Mouse (Mus musculus) kidney, adult 8-10 months (tissue): ENCODE data around the gene Agr2.

Source experiments
- DNase-seq, 2 experiments: peaks; one replicate each; pipeline ENCODE4 v3.0.0; 2022

Agr2 gene

DNA sequence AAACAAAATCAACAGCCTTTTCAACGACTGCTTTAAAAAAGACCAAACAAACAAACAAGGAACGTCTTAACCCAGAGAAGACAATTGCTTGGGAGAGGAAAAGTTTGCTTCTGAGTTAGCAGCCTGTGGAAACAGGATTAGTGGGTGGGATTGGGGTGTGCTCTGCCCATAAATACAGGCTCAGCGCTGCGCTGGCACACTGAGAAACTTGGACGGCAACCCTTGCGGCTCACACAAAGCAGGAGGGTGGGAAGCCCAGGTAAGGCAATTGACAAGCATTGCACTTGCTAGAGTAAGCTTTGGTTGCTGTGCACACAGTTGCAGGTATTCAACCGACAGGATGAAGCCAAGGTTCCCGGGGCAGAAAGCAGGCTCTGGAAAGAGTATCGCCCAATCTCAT is at the start of gene Agr2:
Gene Agr2 (plus strand): TSS at position 197 of the 400 bp plus-strand sequence.
- no peak for DNase-seq

DNA sequence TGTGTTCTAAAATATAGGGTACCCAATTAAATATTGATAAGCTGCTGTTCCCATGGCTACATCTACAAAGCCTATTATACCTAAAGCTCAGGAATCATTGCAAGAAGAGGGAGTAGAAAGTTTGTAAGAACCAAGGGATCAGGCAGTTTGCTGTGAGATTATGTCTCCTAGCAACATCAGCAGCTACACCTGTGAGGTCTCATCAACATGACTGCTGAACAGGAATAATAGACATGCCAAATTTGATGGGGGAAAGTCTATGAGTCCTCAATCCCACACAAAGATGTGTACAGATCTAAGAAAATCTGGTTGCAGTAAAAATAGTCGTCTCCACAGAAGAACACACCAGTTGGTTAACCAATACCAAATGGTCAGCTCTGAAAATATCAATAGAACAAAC is 41.0 kb upstream of the Agr2 start:
- DNase-seq: no peak

DNA sequence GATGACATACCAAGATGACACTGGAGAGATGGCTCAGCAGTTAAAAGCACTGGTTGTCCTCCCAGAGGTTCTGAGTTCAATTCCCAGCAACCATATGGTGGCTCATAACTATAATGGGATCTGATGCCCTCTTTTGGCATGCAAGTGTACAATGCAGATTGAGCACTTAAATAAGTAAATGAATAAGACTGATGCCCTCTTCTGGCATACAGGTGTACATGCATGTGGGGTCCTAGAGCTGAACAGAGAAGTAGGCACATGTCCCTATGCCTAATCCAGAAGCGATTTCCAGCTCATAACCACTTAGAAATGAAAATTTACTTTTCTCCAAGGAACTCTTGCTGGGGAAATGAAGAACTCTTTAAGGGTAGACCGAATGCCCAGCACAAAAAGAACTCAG is 35.5 kb upstream of the Agr2 start:
- no peak for DNase-seq

DNA sequence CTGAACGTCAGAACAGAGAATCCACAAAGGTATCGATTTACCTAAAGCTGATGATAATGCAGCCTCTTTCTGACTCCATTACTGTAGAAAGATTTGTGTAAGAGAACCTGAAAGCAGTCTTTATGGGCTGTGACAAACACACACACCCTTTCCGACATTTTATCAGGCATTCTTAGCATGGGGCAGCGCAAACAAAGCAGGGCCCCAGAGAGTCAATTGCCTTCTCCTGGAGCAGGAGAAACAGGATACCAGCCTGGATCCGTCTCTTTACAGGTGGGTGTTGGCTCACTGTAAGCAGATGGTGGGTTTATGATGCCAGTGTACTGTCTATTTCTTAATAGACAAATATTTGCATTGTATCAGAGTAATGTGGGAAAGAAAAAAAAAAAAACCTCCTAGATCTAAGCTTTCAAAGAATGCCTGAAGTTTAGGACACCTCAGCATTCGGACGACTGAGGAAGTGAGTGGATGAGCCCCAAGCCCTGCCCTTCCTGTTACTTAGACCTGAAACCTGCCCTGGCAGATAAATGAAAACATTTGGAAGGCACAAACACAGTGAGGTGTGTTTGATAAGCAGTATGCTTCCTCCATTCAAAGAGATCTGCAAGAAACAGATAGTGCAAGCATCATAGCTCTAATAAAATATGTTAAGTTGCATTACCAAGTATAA is 26.5 kb upstream of the Agr2 start:
- DNase-seq: no peak

DNA sequence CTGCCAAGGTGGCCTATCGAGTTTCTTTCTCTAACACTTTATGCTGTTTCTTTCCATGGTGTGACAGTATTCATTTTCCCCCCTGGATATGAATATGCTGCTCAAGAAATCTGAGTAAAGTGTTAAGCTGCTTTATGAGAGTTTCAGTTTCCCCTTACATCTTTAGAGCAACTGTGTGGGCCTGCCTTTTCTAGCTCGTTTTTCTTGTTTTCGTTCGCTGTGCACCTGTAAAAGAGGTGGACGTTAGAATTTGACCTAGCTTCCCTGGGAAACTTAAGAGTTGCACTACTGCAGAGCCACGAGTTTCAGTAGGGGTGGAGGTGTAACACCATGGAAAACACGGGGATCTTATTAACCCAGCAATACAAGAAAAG is 26.0 kb upstream of the Agr2 start:
- no peak for DNase-seq

DNA sequence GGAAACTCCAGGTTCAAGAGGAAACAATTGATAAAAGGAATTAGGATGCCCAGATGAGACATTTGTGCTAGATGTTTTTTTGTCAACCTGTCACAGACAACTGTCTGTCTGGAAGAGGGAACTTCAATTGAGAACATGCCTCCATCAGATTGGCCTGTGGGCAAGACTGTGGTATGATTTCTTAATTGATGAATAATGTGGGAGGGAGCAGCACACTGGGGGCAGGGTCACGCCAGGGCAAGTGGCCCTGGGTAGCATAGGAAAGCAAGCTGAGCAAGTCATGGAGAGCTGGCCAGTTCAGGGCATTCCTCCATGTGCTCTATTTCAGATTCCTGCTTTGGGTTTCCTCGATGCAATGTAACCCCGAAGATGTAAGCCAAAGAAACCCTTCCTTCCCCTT is 16.8 kb upstream of the Agr2 start:
- no peak for DNase-seq

DNA sequence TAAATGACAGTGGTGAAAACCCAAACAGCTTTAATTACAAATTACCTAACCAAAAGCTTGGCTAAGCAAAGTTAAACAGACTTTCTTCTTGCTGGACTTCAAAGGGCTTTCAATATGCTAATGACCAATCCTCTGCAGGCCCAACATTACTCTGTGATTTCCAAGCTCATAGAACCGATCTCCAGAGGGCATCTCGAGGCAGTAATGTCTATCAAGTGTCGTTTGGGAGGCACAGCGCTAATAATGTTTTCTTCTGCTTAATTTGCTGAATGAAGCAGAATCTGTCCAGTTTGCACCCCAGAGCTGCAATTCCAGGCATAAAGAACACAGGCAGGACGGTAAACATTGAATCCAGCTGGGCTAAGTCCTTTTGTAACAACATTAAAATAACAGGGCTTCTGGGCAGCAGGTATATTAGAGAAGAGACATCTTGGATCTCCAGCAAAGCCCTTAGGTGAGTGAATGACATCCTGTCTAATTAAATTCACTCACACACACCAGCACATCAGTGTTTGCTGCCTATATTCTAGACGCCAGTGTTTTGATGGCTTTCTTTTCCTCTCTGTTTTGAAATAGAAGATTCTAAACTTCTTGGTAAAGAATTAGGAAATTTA is 15.0 kb upstream of the Agr2 start:
- DNase-seq: no peak

DNA sequence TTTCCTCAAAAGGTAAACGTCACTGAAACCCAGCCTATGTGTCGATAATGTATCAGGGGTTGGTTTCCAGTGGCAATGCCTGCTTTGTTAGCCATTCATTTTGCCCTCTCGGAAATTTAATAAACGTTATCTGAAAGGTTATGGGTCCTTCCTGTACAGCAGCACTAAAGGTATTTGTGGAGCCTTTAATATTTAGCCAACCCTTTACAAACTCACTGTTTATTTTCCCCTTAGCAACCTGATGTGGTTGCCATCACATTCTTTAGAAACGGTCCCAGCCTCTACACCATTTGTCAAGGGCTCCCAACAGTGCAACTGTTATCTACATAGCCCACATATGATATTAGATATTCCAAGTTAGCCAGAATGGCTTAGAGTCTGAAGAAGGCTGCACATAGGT is 13.1 kb upstream of the Agr2 start:
- no peak for DNase-seq

DNA sequence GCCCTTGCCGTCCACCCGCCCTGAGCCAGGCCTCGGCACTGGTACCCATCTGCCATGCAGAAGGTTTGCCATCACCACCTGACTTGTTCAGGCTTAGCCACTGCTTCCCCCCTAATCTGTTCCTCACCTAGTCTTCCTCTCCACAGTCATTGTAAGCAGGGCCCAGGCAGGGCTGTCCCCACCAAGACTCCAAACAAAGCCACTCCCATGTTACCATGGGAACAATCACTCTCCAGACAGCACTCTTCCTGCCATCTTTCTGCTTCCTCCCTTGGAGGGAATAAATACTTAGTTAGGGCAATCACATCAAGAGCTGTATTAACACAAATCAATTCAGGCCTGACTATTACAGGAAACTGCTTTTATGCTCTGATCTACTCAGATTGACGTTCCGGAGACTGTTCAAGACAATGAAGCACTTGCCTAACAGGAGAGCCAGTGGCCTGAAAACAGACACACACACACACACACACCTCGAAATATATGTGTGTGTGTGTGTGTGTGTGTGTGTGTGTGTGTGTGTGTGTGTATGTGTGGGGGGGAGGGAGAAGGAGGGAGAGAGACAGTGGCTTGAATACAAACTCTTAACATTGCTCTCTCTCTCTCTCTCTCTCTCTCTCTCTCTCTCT is 10.9 kb upstream of the Agr2 start:
- DNase-seq: peak in 1 of 2 experiments; percentile 30

DNA sequence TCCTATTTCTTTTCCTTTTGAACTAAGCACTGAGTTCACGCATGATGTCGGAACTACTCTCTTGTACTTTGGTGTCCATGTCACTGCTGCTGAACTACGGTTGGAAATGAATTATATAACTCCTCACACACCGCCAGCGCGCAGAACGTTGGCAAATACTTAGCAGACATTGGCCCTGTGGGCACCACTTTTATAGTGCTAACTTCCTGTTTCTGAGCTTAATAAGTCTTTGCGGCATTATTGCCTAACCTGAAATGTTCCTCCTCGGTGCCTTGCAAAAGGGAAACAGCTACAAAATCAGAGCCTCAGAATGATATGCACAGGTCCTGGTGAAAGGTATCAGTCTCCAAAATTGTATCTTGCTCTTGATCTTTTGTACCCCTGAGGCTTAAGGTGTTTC is 9.2 kb upstream of the Agr2 start:
- no peak for DNase-seq

DNA sequence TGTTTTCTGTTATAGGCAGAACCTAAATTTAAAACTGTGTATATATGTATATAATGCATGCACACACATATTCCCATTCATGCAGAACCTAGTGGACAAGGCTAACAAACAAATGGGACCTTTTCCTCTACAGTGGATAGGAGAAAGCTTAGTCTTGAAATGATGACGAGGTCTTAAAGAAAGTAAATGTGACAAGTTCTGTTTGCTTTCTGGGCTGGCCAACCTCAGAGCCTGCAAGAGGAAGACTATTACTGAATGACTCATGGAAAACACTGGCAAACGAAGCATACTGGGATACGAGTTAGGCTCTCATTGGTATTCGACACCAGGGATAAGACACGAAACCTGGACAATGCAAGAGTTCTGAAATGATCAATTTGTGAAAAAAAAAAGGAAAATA is 8.0 kb upstream of the Agr2 start:
- no peak for DNase-seq

DNA sequence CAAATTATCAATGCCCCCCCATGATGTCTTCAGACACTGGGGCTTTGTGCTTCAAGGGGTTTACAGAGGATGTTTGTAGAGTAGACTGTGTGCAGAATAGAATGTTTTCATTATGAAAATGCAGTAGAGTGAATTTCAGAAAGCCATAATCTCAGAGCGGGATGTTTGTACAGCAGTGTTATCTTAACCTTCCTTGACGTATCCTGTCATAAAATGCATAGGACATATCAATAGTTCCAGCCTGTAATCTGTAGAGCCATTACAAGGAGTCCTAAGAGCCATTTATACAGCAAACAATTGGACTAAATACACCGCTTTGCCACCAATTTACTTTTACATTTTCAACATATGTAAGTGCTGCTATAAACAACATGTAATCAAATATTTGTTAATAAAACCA is 876 bp downstream of the Agr2 start:
- no peak for DNase-seq

DNA sequence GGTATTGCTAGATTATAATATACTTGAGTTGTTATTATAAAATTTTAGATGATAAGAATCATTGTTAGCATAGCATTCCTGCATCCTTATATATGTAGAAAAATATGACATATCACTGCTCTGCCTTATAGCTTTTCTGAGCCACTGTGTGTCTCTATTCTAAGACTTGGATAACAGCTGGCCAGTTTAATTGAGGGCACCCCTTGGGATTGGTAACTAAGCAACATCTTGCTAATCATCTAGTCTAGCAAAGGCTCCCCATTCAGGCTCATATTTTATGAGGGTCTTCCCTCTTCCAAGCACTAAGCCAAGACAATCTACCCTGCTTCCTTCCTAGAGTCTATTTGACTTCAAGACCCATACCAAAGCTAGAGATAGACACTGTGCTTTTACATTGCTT is 1.4 kb downstream of the Agr2 start:
- DNase-seq: no peak

DNA sequence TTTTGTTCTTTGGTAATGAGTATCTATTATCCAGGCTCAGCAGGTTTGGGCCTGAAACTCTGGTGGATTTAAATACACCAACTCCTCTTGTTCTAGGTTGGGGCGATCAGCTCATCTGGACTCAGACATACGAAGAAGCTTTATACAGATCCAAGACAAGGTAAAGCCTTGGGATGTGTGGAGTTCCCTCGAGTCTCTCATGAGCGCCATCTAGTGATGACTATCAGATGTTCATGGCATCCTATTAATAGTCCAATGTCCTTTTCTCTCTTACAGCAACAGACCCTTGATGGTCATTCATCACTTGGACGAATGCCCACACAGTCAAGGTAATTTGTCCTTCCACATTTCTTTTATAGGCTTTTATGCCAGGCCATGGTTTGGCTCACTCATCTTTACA is 3.1 kb downstream of the Agr2 start:
- DNase-seq: peak in 1 of 2 experiments; percentile 19

DNA sequence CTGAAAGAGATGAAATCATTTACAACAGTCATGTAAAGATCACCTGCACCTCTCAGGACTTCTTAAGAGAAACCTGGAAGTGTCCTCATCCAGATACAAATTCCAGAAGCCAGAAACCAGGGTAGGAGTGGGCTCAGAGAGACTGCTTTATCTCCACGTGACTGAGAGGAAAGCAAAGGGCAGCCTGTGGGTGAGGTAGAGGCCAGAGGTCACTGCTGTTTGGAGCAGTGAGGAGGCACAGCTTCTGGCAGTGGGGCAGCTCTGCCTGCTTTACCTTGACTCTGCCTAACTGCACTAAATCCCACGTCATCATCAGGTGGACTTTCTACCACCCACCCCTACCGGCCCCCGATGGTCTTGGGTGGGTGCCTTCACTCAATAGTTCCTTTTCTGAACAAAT is 12.0 kb downstream of the Agr2 start:
- DNase-seq: no peak

DNA sequence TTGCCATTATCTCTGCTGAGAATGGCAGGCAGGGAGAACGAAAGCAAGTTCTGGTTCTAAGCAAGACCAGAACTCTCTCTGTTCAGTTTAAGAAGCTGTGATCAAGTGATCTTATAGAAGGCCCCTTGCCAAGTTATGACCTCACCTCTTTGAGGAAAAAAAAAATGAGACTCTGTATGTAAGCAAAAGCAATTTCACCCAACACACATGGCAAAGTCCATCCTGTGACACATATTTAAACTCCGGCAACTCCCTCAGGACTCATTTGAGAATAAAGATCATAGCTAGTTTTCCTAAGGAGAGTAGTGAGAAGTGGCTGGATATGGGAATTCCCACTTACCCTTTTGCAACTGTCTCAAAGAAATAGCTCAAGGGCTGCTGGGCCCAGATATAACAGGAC is 14.9 kb downstream of the Agr2 start:
- no peak for DNase-seq

DNA sequence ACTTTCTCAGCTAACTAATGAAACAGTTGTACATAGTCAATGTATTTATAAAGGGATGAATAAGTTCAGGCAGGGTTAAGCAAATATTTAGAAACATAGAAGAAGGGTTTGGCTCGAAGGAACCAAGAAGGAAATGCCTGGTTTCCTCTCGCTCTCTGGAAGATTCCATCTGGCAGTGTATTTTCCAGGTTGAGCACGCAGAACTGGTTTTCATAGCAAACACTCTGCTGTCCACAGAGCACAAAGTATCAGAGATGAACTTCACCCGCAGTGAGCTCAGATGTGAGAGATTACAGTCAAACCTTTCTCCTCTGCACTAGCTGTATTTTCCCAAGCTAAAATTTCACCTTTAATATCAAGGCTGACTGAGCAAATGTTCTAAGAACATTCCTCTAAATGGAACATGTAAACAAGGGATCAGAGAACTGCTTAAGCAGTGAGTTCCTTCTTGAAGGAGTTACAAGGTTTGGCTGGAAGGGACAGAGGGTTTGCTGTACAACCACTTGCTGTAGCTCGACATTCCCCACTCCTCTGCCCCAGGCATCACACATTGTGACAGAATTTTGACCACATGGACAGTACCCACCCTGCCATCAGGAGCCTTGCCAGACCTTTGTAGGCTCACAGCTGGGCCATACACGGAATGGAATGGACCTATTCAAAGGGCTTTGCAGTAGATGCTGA is 15.8 kb downstream of the Agr2 start:
- DNase-seq: no peak

DNA sequence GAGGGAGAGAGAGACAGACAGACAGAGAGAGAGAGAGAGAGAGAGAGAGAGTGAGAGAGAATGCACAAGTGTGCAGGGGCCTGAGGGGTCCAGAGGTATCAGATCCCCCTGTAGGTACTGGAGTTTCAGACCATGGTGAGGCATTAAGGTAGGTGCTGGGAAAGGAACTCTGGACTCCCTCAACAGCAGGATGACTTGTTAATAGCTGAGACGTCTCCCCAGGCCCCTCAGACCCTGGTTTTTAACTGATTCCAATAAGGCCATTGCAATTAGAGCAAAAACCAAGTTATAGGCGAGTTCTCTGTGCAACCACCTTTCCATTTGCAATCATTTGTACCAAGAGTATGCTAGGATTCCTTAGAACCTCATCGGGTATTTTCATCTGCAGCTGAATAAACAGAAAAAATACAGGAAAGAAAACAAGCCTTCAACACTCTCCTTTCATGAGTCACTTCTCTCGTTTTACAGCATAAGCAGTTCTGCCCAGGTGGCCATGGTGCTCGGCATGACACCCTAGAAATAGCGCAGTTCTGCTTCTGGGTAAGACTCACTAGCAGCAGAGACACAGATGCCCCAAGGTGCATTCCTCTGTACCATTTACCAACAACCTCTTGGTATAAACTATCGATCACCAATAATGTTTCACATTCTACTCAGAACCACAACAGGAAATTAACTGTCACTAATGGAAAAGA is 20.7 kb downstream of the Agr2 start:
- no peak for DNase-seq

DNA sequence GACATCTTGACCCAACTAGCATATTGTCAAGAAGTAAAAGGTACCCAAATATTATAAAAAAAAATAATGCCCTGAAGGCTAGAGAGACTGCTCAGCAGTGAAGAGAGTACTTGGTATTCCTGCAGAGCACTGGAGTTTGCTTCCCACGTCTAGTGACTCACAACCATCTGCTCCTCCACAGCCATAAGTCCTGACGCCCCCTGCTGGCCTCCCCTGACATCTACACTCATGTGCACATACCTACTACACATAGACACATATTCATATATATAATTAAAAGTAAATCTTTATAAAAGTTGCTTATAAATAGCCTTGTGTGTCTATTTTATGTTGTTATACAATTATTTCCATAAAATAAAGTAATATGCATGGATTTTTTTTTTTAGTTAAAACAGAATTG is 25.1 kb downstream of the Agr2 start:
- no peak for DNase-seq

DNA sequence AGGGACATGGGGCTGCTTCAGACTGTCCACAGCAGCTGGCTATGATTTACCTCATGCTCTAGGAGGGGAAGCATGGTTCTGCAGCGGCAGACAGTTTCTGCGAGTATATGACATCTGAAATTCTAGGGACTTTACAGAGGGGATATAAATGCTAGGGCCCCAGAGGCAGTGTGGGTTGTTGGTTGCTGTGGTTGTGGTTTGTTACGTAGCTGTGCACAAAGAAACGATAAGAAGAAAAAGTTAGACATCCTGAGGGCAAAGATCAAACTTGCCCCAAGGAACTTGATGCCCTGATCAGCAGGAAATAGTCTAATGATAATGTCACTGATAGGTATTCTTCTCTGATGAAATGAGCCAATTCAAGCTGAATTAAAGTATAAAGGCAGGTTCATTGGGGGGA is 26.9 kb downstream of the Agr2 start:
- DNase-seq: no peak

DNA sequence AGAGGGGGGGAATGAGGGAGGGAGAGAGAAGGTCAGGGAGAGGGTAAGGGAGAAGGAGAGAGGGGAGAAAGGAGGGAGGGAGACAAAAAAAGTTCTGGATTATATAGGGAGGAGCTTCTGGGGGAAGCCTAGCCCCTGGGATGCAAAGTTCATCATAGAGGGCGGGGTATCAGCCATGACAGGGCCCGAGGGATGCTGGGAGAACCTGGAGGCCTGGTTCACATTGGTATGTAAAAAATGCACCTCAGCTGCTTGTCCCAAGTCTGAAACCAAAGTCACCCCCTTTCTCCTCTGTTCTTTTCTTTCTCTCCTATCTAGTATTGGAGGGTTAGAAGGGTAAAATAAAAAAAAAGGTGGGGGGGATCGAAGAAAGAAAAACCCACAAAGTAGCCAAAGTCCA is 27.4 kb downstream of the Agr2 start:
- DNase-seq: no peak

DNA sequence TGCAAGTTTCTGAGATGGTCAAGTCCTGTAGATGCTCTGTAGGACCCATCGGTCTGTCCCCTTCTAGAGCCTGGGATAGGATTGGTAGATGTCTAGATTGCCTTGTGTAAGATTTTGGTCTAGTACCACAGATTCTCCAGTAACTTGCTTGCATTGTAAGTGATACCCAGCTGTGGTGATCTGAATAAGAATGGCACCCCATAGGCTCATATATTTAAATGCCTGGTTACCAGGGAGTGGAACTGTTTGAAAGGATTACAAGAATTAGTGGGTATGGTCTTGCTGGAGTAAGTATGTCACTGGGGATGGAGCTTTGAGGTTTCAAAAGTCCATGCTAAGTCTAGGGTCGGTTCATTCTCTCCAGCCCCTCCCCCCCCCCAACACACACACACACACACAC is 28.0 kb downstream of the Agr2 start:
- no peak for DNase-seq

DNA sequence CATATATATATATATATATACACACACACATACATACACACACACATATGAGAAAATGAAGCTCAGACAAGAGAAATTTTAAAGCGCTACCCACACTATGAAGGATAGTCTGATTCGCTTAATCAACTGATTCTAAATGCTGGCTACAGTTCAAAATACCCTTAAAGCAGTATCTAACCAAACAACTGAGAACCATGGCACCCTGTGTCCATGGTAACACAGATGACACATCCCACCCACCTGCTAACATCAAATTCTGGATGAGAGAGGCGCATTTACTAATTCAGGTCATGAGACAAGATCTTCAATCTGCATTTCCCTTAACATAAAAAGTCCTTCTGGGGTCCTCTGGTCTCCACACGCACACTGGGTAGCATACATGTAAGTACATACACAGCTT is 33.4 kb downstream of the Agr2 start:
- DNase-seq: no peak

DNA sequence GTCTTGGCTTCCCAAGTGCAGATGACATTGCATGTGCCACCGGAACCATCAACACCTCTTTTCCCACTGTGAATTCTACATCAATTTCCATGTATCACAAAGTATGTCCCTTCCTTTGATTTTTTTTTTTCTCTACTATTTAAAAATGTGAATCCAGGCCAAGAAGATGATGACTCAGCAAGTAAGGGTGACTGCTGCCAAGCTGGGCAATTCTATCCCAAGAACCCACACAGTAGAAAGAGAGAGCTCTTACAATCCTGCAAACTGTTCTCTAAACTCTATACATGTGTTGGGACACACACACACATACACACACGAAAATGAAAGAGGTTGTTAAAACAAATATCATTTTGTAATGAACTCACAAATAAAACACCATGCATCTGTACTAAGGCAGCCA is 34.5 kb downstream of the Agr2 start:
- no peak for DNase-seq
